Mouse (Mus musculus) limb, embryonic 11.5 days (tissue): ENCODE measurements around the gene Galnt14. TPM values are rescaled to one million over a fixed set of nuclear protein-coding genes. Genes with fewer than 3 reads are reported as not detected.

ENCODE experiments used
- ATAC-seq: fragments of 200-750 bp; cut with Nextera tagmentation; 2 replicates; pipeline ENCODE4 v1.8.0; 2017; ENCODE audit warnings: low read depth; ENCODE audit not compliant: insufficient number of reproducible peaks, low FRiP score, low TSS enrichment
- DNase-seq: peaks from one replicate; pipeline ENCODE4 v3.0.0-alpha.2; 2015; ENCODE audit warnings: low spot score
- H3K27ac ChIP-seq: fragments of 300-500 bp; sonication (generic); replicated peaks from 2 replicates; pipeline ENCODE4 v1.5.1; 2014; ENCODE audit warnings: low read depth, mild to moderate bottlenecking, low read length
- H3K27me3 ChIP-seq: fragments of 300-500 bp; sonication (generic); 2 replicates; pipeline ENCODE4 v1.6.1; 2014; ENCODE audit warnings: mild to moderate bottlenecking, low read length, mixed read lengths; ENCODE audit not compliant: control insufficient read depth, insufficient read depth
- H3K36me3 ChIP-seq: fragments of 300-500 bp; sonication (generic); 2 replicates; pipeline ENCODE4 v1.6.1; 2014; ENCODE audit warnings: mild to moderate bottlenecking, low read length, moderate library complexity, mixed read lengths; ENCODE audit not compliant: control insufficient read depth, insufficient read depth
- H3K4me1 ChIP-seq: fragments of 300-500 bp; sonication (generic); 2 replicates; pipeline ENCODE4 v1.6.1; 2014; ENCODE audit warnings: low read length, mixed read lengths; ENCODE audit not compliant: control insufficient read depth, insufficient read depth
- H3K4me2 ChIP-seq: fragments of 300-500 bp; sonication (generic); 2 replicates; pipeline ENCODE4 v1.6.1; 2014; ENCODE audit warnings: low read depth, mild to moderate bottlenecking, moderate library complexity; ENCODE audit not compliant: severe bottlenecking
- H3K4me3 ChIP-seq: fragments of 300-500 bp; sonication (generic); 2 replicates; pipeline ENCODE4 v1.5.1; 2014; ENCODE audit warnings: low read depth, low read length
- H3K9ac ChIP-seq: fragments of 300-500 bp; sonication (generic); 2 replicates; pipeline ENCODE4 v1.6.1; 2014; ENCODE audit warnings: mild to moderate bottlenecking, low read length
- H3K9me3 ChIP-seq: fragments of 300-500 bp; sonication (generic); 2 replicates; pipeline ENCODE4 v1.6.1; 2016; ENCODE audit warnings: low read length; ENCODE audit not compliant: control insufficient read depth
- WGBS: fragments of 180-500 bp; shearing (Covaris S2); extraction: QIAGEN DNeasy Blood & Tissue Kit; methylation state at CpG from one replicate; pipeline ENCODE4 v1.1.7; 2014; 5-methylcytosine and 5-hydroxymethylcytosine counted together
- polyA plus RNA-seq: library from polyadenylated mRNA; unstranded; fragments of >200 nt; fragmentation: Nextera tagmentation; extraction: Ambion mirVana; gene quantifications from 2 replicates; pipeline ENCODE4 v1.2.1, GENCODE M21; 2014

Galnt14 gene
- polyA plus RNA-seq, 1 experiment from 2014 or later, result 1.4 TPM

- Histone ChIP-seq H3K27me3 (no peaks in the 10 kb centered on the region), H3K4me2 (no peak overlapping the region), H3K27ac (no peak overlapping the region), H3K4me1 (0 out of 2 replicates have a peak, but pooled peaks cover 3% of the 10 kb centered on the region), H3K36me3 (no peaks in the 10 kb centered on the region), H3K4me3 (no peak overlapping the region), H3K9ac (no peak overlapping the region), H3K9me3 (no peaks in the 10 kb centered on the region)
- 84% methylated on average over 4 of the region's 4 CpGs for WGBS
- DNase-seq (no peak), ATAC-seq (no peak)
Measured at GRCm38 (mm10) chr17:73626912-73627311, 83.3 kb downstream of the Galnt14 start.

DNA sequence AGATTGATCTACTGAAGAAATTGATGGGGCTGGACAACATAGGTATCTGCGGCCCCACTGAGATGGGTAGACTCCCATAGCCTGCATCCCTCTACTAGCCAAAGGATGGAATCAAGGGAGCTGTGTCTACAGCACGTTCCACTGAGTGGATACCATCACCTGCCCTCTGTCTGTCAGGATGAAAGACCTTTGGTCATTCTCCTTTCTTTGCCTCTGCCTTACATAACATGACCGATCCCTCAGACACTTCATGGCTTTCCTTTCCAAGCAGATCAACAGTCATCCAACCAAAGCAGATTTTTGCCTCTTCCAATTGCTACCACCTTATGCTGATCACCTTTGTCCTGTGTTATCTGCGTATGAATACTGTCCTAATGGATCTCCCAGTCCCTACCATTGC lies 90.2 kb downstream of the Galnt14 start:
- Histone ChIP-seq H3K4me3 (no peak overlapping the region), H3K4me1 (no peaks in the 10 kb centered on the region), H3K9me3 (no peaks in the 10 kb centered on the region), H3K36me3 (no peaks in the 10 kb centered on the region), H3K27ac (no peak overlapping the region), H3K9ac (no peak overlapping the region), H3K27me3 (no peaks in the 10 kb centered on the region), H3K4me2 (no peak overlapping the region)
- no peak for ATAC-seq
- 85% methylated on average over 4 of the region's 4 CpGs for WGBS
- no peak for DNase-seq

- Histone ChIP-seq H3K9me3 (no peaks in the 10 kb centered on the region), H3K4me1 (no peaks in the 10 kb centered on the region), H3K27me3 (no peaks in the 10 kb centered on the region), H3K36me3 (no peaks in the 10 kb centered on the region), H3K4me3 (no peak overlapping the region), H3K9ac (no peak overlapping the region), H3K4me2 (no peak overlapping the region), H3K27ac (no peak overlapping the region)
- DNase-seq (no peak), ATAC-seq (no peak)
- WGBS, result 82% methylated on average over 5 of the region's 5 CpGs
Measured at GRCm38 (mm10) chr17:73602552-73603478, 107.4 kb downstream of the Galnt14 start.

DNA sequence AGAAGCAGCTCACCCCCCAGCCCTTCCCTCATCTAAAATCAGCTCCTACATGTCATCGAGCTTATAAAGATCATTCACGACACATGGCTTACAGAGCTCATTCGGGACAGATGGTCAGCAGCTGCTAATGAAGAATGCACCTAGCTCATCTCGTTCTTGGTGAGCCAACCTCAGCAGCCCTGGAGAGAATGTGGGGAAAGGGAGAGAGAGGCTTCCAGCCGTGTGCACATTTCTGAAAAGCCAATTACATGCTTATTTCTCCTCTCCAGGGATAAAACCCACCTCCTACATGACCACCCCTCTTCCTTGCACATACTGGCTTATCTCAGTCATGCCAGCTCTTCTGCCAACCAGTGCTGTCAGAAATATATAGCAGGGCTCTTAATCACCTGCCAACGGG lies 110.3 kb downstream of the Galnt14 start:
- Histone ChIP-seq H3K9me3 (no peaks in the 10 kb centered on the region), H3K4me3 (no peak overlapping the region), H3K36me3 (no peaks in the 10 kb centered on the region), H3K9ac (no peak overlapping the region), H3K27ac (no peak overlapping the region), H3K4me2 (no peak overlapping the region), H3K27me3 (no peaks in the 10 kb centered on the region), H3K4me1 (no peaks in the 10 kb centered on the region)
- 72% methylated on average over 6 of the region's 6 CpGs for WGBS
- DNase-seq (no peak), ATAC-seq (no peak)

DNA sequence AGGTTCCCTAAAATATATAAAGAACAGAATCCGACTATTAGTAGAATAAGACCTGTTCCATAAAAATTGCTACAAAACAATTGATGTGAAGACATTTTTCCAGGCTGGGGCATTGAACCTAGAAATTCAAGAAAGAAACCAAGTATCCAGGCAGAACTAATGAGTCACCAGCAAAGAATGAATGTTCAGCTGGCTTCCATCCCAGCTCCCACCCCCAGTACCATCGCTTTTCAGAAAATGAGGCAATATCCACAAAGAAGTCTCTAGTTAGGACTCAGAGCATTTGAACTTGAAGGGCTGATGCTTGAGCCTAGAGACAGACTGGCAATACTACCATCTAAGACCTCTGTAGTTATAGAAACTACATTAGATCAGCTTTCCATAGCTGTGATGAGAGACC lies 118.2 kb downstream of the Galnt14 start:
- WGBS, result 91% methylated on average over 2 of the region's 2 CpGs
- Histone ChIP-seq H3K9me3 (no peaks in the 10 kb centered on the region), H3K4me3 (no peak overlapping the region), H3K9ac (no peak overlapping the region), H3K27ac (no peak overlapping the region), H3K4me1 (no peaks in the 10 kb centered on the region), H3K4me2 (no peak overlapping the region), H3K36me3 (no peaks in the 10 kb centered on the region), H3K27me3 (no peaks in the 10 kb centered on the region)
- no peak for ATAC-seq
- no peak for DNase-seq

DNA sequence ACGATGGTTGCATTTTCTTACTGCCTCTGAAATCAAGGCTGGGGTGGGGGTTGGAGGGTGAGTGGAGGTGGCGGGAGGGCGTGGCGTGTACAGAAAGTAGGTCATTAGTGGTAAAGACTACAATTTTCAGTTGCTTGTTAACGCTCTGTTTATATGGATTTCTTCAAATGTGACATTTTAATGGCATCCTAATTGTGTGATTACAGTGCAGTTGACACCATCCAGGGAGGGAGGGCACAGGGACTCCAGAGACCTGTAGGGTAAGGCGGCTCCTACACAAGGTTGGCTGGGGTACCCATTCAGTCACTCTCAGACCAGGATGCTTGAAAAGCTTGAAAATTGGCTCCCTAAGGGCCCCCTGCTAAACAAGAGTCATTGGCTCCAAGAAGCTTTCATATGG lies 122.7 kb downstream of the Galnt14 start:
- no peak for ATAC-seq
- H3K9ac ChIP-seq, result no peak overlapping the region
- 20% methylated on average over 6 of the region's 6 CpGs for WGBS

DNA sequence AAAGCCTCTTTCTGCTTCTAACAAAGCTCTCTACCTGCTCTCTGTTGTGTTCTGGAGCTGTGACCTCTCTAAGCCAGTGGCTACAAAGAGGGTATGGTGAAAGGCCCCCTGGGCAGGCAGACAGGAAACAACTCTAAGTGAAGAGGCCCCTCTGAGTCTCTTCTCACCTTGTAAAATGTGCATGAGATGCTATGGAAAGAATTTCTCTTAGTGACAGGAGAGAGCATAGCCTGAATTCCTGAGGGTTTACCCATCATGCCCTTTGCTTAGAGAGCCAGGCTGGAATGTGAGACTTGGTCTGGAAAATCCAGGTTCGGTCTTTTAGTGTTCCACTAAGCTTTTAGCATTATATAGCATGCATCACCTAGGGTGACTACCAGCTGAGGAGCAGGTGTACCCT lies 136.1 kb downstream of the Galnt14 start:
- H3K27me3 ChIP-seq, result no peaks in the 10 kb centered on the region
- H3K9me3 ChIP-seq, result no peaks in the 10 kb centered on the region
- H3K4me2 ChIP-seq, result no peak overlapping the region
- no peak overlapping the region for H3K9ac ChIP-seq
- no peak for DNase-seq
- WGBS, result 63% methylated on average over 1 of the region's 1 CpGs
- ATAC-seq, result no peak
- H3K4me1 ChIP-seq, result no peaks in the 10 kb centered on the region
- H3K36me3 ChIP-seq, result no peaks in the 10 kb centered on the region
- H3K4me3 ChIP-seq, result no peak overlapping the region
- no peak overlapping the region for H3K27ac ChIP-seq

More for the DNA sequence above, 122.7 kb downstream of the Galnt14 start:
- Histone ChIP-seq H3K9me3 (no peaks in the 10 kb centered on the region), H3K4me3 (no peak overlapping the region), H3K36me3 (no peaks in the 10 kb centered on the region), H3K27ac (no peak overlapping the region), H3K4me1 (no peaks in the 10 kb centered on the region), H3K4me2 (no peak overlapping the region), H3K27me3 (0 out of 2 replicates have a peak, but pooled peaks cover 2% of the 10 kb centered on the region)
- peak; percentile 26 for DNase-seq

DNA sequence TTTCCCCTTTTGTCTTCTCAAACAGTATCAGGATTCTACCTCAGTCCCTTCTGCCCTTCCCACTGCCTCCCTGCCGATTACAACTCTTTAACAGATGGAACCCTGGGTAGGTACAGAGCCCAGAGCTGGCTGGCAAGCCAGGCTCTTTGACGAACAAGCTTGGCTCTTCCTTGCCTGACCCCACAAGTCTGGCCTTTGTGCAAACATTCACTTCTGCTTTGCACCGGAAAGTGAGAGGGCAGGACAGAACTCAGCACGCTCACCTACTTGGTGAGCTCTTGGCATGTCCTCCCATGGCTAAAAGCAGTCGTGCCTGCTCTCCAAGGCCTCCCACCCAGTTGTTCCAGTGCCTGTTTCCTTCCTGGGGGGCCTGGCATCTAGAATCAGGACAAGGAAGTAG lies 137.4 kb downstream of the Galnt14 start:
- Histone ChIP-seq H3K4me1 (no peaks in the 10 kb centered on the region), H3K36me3 (no peaks in the 10 kb centered on the region), H3K4me3 (no peak overlapping the region), H3K9me3 (no peaks in the 10 kb centered on the region), H3K27me3 (no peaks in the 10 kb centered on the region), H3K9ac (no peak overlapping the region), H3K27ac (no peak overlapping the region), H3K4me2 (no peak overlapping the region)
- DNase-seq (no peak), ATAC-seq (no peak)
- WGBS, result 82% methylated on average over 5 of the region's 5 CpGs
